Mouse (Mus musculus) c-Kit-negative CD71-positive TER-119-positive erythroid progenitor cells, embryonic 14.5 days (primary cell): Measurements from ENCODE around the gene Olfr629.
"Not testable (repeated sequence)": the region's sequence is repeated elsewhere in the genome, so short reads cannot be mapped to it uniquely, and the experiment has no call there.

ENCODE experiments used
- DNase-seq: peaks from one replicate; pipeline ENCODE4 v3.0.0-alpha.2; 2013; ENCODE audit warnings: low read depth, low spot score

Gene Olfr629

GRCm38 (mm10) chr7:103744843-103745242, at the start of gene Olfr629:
TSS of gene Olfr629 (minus strand) at chr7:103744943.
- no peak for DNase-seq

- DNase-seq: peak; percentile 38
Measured at GRCm38 (mm10) chr7:103792669-103793388, 48.1 kb upstream of the Olfr629 start.

- no peak for DNase-seq
Measured at GRCm38 (mm10) chr7:103791721-103792120, 47.0 kb upstream of the Olfr629 start, which contains the start of gene Olfr67. TSS of gene Olfr67 (minus strand) at chr7:103791821.

GRCm38 (mm10) chr7:103779598-103779997, 34.9 kb upstream of the Olfr629 start, which contains the start of gene Olfr68:
TSS of gene Olfr68 (minus strand) at chr7:103779698.
- no peak for DNase-seq

GRCm38 (mm10) chr7:103777652-103778051, 32.9 kb upstream of the Olfr629 start:
- DNase-seq: not testable (repeated sequence)

GRCm38 (mm10) chr7:103771494-103771893, 26.8 kb upstream of the Olfr629 start, which contains the start of gene Olfr69:
TSS of gene Olfr69 (minus strand) at chr7:103771594.
- no peak for DNase-seq

- not testable (repeated sequence) for DNase-seq
Measured at GRCm38 (mm10) chr7:103767687-103768086, 22.9 kb upstream of the Olfr629 start.

- DNase-seq: not testable (repeated sequence)
Measured at GRCm38 (mm10) chr7:103762212-103762611, 17.5 kb upstream of the Olfr629 start.

GRCm38 (mm10) chr7:103757233-103757632, 12.5 kb upstream of the Olfr629 start, which contains the start of gene Olfr630:
TSS of gene Olfr630 (minus strand) at chr7:103757333.
- DNase-seq: no peak

GRCm38 (mm10) chr7:103730074-103730473, 14.7 kb downstream of the Olfr629 start, which contains the start of gene Olfr628:
TSS of gene Olfr628 (plus strand) at chr7:103730374.
- DNase-seq: no peak

GRCm38 (mm10) chr7:103716398-103716797, 28.3 kb downstream of the Olfr629 start:
- not testable (repeated sequence) for DNase-seq

GRCm38 (mm10) chr7:103714371-103714770, 30.4 kb downstream of the Olfr629 start, which contains the start of gene Olfr243:
TSS of gene Olfr243 (plus strand) at chr7:103714671.
- no peak for DNase-seq

GRCm38 (mm10) chr7:103712024-103712423, 32.7 kb downstream of the Olfr629 start:
- DNase-seq: peak; percentile 11

- no peak for DNase-seq
Measured at GRCm38 (mm10) chr7:103699469-103699868, 45.3 kb downstream of the Olfr629 start.
